Mouse (Mus musculus): ENCODE results near the gene Gm20696. TPM values are rescaled to one million over a fixed set of nuclear protein-coding genes. Genes with fewer than 3 reads are reported as not detected.
A peak's percentile ranks its signal among the peaks of the same experiment; 100 is the strongest.

Gm20696 gene
- polyA plus RNA-seq, 1 experiment from 2014 or later: 0.03 TPM

GRCm38 (mm10) chr6:99491146-99491545 lies 175.5 kb downstream of the Gm20696 start:
- Histone ChIP-seq H3K27ac (no peak overlapping the region), H3K79me2 (ENCODE audit: inconsistent target) (peaks cover 26% of the 10 kb centered on the region), H3K36me3 (ENCODE audit: inconsistent target) (no peaks in the 10 kb centered on the region), H3K4me3 (ENCODE audit: inconsistent target) (no peak overlapping the region)
- 95% methylated on average over 3 of the region's 3 CpGs for WGBS (ENCODE audit: missing documents)

GRCm38 (mm10) chr6:99489900-99490648 lies 176.5 kb downstream of the Gm20696 start:
- peak overlapping the region; percentile 80 for H3K27ac ChIP-seq
- H3K4me3 ChIP-seq (ENCODE audit: inconsistent target): no peak overlapping the region
- 31% methylated on average over 8 of the region's 8 CpGs for WGBS (ENCODE audit: missing documents)
- no peaks in the 10 kb centered on the region for H3K36me3 ChIP-seq (ENCODE audit: inconsistent target)
- H3K79me2 ChIP-seq (ENCODE audit: inconsistent target): peaks cover 26% of the 10 kb centered on the region

GRCm38 (mm10) chr6:99489423-99489822 lies 177.2 kb downstream of the Gm20696 start:
- H3K27ac ChIP-seq: peak overlapping the region; percentile 80
- no peaks in the 10 kb centered on the region for H3K36me3 ChIP-seq (ENCODE audit: inconsistent target)
- peaks cover 26% of the 10 kb centered on the region for H3K79me2 ChIP-seq (ENCODE audit: inconsistent target)
- no peak overlapping the region for H3K4me3 ChIP-seq (ENCODE audit: inconsistent target)
- WGBS (ENCODE audit: missing documents): 72% methylated on average over 10 of the region's 10 CpGs

- 75% methylated on average over 12 of the region's 12 CpGs for WGBS (ENCODE audit: missing documents)
- Histone ChIP-seq H3K27ac (peak overlapping the region; percentile 85), H3K36me3 (ENCODE audit: inconsistent target) (no peaks in the 10 kb centered on the region), H3K79me2 (ENCODE audit: inconsistent target) (peaks cover 14% of the 10 kb centered on the region; the same call in 1 of the 2 replicates), H3K4me3 (ENCODE audit: inconsistent target) (no peak overlapping the region)
Measured at GRCm38 (mm10) chr6:99485884-99486640, 180.5 kb downstream of the Gm20696 start.

GRCm38 (mm10) chr6:99485217-99485883 lies 181.2 kb downstream of the Gm20696 start:
- Histone ChIP-seq H3K36me3 (ENCODE audit: inconsistent target) (no peaks in the 10 kb centered on the region), H3K79me2 (ENCODE audit: inconsistent target) (peaks cover 10% of the 10 kb centered on the region; the same call in 1 of the 2 replicates), H3K27ac (peak overlapping the region; percentile 85), H3K4me3 (ENCODE audit: inconsistent target) (no peak overlapping the region)
- 17% methylated on average over 19 of the region's 20 CpGs for WGBS (ENCODE audit: missing documents)

- Histone ChIP-seq H3K36me3 (ENCODE audit: inconsistent target) (no peaks in the 10 kb centered on the region), H3K79me2 (ENCODE audit: inconsistent target) (peaks cover 10% of the 10 kb centered on the region; the same call in 1 of the 2 replicates), H3K27ac (peak overlapping the region; percentile 85), H3K4me3 (ENCODE audit: inconsistent target) (no peak overlapping the region)
- WGBS (ENCODE audit: missing documents): 36% methylated on average over 7 of the region's 8 CpGs
Measured at GRCm38 (mm10) chr6:99484884-99485216, 181.7 kb downstream of the Gm20696 start.

- peak overlapping the region; percentile 85 for H3K27ac ChIP-seq
- WGBS (ENCODE audit: missing documents): 91% methylated on average over 7 of the region's 7 CpGs
- H3K4me3 ChIP-seq (ENCODE audit: inconsistent target): no peak overlapping the region
- H3K79me2 ChIP-seq (ENCODE audit: inconsistent target): peaks cover 10% of the 10 kb centered on the region; the same call in 1 of the 2 replicates
- no peaks in the 10 kb centered on the region for H3K36me3 ChIP-seq (ENCODE audit: inconsistent target)
Measured at GRCm38 (mm10) chr6:99484197-99484725, 182.3 kb downstream of the Gm20696 start.

GRCm38 (mm10) chr6:99483556-99483955 lies 183.0 kb downstream of the Gm20696 start:
- H3K4me3 ChIP-seq (ENCODE audit: inconsistent target): no peak overlapping the region
- H3K27ac ChIP-seq: no peak overlapping the region
- peaks cover 9% of the 10 kb centered on the region; the same call in 1 of the 2 replicates for H3K79me2 ChIP-seq (ENCODE audit: inconsistent target)
- H3K36me3 ChIP-seq (ENCODE audit: inconsistent target): no peaks in the 10 kb centered on the region
- 96% methylated on average over 10 of the region's 10 CpGs for WGBS (ENCODE audit: missing documents)

- H3K4me3 ChIP-seq (ENCODE audit: inconsistent target): no peak overlapping the region
- peaks cover 4% of the 10 kb centered on the region; the same call in 1 of the 2 replicates for H3K79me2 ChIP-seq (ENCODE audit: inconsistent target)
- H3K36me3 ChIP-seq (ENCODE audit: inconsistent target): no peaks in the 10 kb centered on the region
- no peak overlapping the region for H3K27ac ChIP-seq
- WGBS (ENCODE audit: missing documents): 97% methylated on average over 7 of the region's 7 CpGs
Measured at GRCm38 (mm10) chr6:99481568-99481967, 185.0 kb downstream of the Gm20696 start.

GRCm38 (mm10) chr6:99478873-99479650 lies 187.5 kb downstream of the Gm20696 start:
- WGBS (ENCODE audit: missing documents): 93% methylated on average over 10 of the region's 13 CpGs
- Histone ChIP-seq H3K79me2 (ENCODE audit: inconsistent target) (peaks cover 1% of the 10 kb centered on the region; the same call in 1 of the 2 replicates), H3K36me3 (ENCODE audit: inconsistent target) (no peaks in the 10 kb centered on the region), H3K27ac (no peak overlapping the region), H3K4me3 (ENCODE audit: inconsistent target) (no peak overlapping the region)

GRCm38 (mm10) chr6:99475040-99475439 lies 191.6 kb downstream of the Gm20696 start:
- Histone ChIP-seq H3K27ac (no peak overlapping the region), H3K4me3 (ENCODE audit: inconsistent target) (no peak overlapping the region), H3K79me2 (ENCODE audit: inconsistent target) (no peaks in the 10 kb centered on the region; the same call in 1 of the 2 replicates), H3K36me3 (ENCODE audit: inconsistent target) (no peaks in the 10 kb centered on the region)
- 93% methylated on average over 8 of the region's 9 CpGs for WGBS (ENCODE audit: missing documents)

- Histone ChIP-seq H3K36me3 (ENCODE audit: inconsistent target) (no peaks in the 10 kb centered on the region), H3K27ac (no peak overlapping the region), H3K4me3 (ENCODE audit: inconsistent target) (no peak overlapping the region), H3K79me2 (ENCODE audit: inconsistent target) (no peaks in the 10 kb centered on the region)
- WGBS (ENCODE audit: missing documents): 44% methylated on average over 4 of the region's 5 CpGs
Measured at GRCm38 (mm10) chr6:99470906-99471305, 195.7 kb downstream of the Gm20696 start.

GRCm38 (mm10) chr6:99469134-99469834 lies 197.3 kb downstream of the Gm20696 start:
- Histone ChIP-seq H3K79me2 (ENCODE audit: inconsistent target) (no peaks in the 10 kb centered on the region), H3K27ac (no peak overlapping the region), H3K4me3 (ENCODE audit: inconsistent target) (no peak overlapping the region), H3K36me3 (ENCODE audit: inconsistent target) (no peaks in the 10 kb centered on the region)
- WGBS (ENCODE audit: missing documents): 95% methylated on average over 12 of the region's 12 CpGs
